Mouse (Mus musculus): ENCODE measurements around the gene Map3k4.
"Not testable (repeated sequence)": the region's sequence is repeated elsewhere in the genome, so short reads cannot be mapped to it uniquely, and the experiment has no call there.

The Map3k4 gene

DNA sequence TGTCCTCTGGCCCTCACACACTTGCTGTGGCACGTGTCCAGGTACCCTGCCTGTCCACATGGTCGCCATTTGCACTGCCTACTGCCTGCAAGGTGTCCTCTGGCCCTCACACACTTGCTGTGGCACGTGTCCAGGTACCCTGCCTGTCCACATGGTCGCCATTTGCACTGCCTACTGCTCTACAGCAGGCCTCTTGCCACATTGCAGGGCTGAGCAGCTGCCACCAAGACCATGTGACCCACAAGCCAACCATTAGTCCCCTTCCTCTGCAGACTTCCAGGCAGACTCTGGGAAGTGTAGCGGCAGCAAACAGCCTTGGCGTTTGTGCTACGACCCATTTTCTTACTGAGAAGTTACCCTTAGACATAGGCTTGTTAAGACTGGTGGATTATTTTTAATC, 94.0 kb downstream of the Map3k4 start:
- not testable (repeated sequence) for DNase-seq (ENCODE audit: low read depth, low spot score)

DNA sequence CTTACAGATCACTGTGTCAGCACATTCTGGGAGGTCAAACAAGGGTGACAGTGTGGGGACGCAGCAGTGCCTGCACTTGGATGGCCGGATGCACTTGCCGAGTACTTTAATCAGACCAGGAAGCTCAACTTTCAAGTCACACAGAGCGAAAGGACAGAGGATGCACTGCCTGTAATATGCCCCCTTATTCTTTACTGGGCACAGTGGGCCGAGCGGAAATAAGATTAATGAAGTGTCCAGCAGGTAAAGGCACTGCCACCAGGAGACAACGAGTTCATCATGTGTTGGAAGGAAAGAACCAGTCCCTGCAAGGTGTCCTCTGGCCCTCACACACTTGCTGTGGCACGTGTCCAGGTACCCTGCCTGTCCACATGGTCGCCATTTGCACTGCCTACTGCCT, 94.5 kb downstream of the Map3k4 start:
- no peak for DNase-seq (ENCODE audit: low read depth, low spot score)

DNA sequence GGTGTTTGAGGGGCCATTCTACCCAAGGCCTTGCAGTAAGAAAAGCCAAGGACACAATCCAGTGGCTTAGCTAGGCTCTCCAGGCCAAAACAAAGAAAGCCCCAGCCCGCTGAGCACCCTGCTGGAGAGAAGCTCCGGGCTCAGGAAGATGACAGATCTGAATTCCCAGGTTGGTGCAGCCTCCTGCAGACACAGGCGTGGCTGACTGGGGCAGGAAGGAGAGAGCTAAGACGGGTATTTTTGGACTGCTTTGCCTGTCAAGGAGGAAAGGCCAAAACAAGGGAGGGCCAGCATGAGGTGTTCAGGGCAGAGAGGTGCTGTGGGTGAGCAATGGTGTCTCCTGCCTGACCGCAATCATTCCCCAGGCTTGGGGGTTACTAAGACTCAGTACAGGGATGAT, 94.9 kb downstream of the Map3k4 start:
- no peak for DNase-seq (ENCODE audit: low read depth, low spot score)

DNA sequence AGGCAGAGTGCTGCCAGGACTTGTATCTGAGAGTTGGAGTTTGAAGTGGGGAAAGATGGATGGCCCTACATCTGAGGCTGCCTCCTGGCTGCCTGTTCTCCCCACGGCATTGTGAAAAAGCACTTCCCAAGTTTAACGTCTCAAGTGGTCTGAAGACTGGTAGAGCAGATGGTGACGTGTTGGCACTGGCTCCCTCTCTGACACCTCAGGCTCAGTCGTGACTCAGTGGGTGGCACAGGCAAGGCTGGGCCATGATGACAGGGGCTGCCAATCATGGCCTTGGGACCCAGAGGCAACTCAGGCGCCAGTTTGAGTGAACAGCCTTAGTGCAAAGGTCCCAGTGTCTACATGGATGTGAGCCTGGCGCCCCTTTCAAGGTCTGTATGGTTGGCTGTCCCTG, 96.7 kb downstream of the Map3k4 start:
- no peak for DNase-seq (ENCODE audit: low read depth, low spot score)

DNA sequence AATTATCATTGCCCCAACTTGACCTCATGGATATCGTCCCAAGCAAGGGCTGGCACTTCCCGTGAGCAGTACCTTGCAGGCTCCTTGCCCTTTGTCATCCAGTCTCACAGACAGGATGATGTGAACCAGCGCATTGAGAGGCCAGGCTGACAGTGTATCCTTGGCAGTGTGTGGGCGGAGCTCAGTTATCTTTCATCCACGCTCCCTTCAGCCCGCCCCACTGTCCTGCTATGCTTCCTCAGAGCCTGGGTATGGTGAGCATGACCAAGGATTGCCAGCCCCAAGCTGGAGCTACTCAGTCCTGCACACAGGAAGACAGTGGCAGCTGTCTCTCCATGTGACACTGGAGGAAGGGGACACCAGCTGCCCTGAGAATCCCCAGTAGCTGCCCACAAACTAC, 102.4 kb downstream of the Map3k4 start:
- no peak for DNase-seq (ENCODE audit: low read depth, low spot score)

DNA sequence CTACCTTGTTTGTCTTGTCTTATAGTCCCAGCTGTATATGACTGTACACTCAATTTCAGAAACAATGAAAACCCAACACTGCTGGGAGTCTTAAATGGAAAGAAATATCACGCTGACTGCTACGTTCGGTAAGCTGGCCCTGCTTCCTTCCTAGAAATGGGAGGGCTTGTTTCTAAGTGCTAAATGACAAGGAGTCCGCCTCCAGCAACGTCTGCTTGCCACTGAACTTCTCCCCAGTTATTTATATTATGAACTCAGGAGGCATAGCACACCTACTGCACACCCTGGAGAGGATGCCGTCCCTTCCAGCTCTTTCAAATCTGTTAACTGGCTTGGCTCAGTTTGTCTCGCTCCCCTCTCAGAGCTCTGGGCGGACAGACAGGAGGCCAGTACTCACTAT, 105.2 kb downstream of the Map3k4 start:
- no peak for DNase-seq (ENCODE audit: low read depth, low spot score)

DNA sequence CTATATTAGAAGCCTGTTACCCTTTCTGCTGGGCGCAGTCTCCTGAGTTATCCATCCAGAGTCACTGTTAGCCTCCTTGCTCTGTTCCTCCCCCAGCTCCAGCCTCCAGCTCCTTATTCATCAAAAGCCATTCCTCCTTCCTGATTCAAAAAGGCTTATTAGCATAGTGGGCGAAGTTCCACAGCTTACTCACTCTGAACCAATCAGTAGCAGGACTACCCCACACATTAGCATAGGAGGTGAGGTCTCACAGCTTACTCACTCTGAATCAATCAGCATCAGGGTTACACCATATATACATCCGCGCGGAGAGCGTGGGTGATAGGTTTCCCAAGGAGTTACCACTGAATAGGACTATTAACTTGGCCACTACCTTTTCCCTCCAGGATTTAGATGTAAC, 106.3 kb downstream of the Map3k4 start:
- peak; percentile 90 for DNase-seq (ENCODE audit: low read depth, low spot score)

DNA sequence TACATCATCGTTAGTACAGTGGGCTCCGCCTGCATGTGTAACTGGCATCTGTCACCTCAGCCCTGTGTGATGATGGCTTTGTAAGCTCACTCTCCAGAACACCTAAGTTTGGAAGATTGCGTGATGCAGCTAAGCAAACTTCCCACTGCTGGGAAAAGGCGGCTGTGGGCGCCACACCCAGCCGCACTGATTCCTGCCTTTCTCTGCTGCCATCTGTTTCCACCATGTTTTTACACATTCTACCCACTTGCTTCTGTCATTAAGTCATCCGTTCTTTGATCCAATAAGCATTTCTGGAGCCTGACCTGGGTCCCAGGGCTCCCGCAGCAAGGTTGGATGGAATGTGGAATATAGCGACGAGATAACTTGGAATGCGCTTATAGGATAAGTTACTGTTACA, 106.7 kb downstream of the Map3k4 start:
- no peak for DNase-seq (ENCODE audit: low read depth, low spot score)

DNA sequence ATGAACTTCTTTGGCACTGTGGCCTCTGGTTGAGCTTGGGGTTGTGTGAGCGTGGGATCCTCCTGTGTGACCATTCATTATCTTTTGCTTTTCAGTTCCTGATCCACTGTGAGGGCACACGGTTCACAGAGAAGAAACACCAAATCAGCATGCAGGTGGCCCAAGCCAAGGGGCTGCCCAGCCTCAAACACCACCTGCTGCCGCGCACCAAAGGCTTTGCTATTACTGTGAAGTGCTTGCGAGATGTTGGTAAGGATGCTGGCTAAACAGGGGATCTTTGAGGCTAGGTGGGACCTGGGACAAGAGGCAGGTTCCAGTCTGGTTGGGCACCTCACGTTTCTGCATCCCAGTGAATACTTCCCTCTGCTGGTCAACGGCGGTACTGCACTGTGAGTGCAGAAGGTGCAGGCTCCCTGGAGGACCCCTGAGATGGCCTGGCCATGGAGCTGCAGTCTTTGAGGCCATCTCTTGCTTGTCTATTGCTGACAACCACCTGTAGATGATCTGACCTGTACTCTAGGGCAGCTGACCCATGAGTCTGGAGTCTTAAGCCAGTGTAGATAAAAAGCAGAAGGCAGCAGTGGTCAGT, 108.0 kb downstream of the Map3k4 start:
- peak; percentile 79 for DNase-seq (ENCODE audit: low read depth, low spot score)

DNA sequence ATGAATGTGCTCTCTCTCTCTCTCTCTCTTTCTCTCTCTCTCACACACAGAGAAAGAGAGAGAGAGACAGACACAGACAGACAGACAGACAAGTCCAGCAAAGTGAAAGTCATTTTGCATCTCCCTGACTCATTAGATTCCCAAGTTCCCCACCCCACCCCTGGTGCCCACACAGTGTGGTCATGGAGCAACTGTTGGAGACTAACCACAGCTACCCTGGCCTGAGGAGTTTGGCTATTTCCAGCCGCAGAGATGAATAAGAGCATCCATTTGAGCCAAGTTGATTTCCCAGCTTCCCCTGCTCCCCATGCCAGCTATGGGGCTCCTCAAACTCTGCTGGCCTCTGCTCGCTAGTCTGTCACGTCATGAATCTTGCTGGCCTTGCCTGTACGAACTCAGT, 109.1 kb downstream of the Map3k4 start:
- DNase-seq (ENCODE audit: low read depth, low spot score) = no peak

DNA sequence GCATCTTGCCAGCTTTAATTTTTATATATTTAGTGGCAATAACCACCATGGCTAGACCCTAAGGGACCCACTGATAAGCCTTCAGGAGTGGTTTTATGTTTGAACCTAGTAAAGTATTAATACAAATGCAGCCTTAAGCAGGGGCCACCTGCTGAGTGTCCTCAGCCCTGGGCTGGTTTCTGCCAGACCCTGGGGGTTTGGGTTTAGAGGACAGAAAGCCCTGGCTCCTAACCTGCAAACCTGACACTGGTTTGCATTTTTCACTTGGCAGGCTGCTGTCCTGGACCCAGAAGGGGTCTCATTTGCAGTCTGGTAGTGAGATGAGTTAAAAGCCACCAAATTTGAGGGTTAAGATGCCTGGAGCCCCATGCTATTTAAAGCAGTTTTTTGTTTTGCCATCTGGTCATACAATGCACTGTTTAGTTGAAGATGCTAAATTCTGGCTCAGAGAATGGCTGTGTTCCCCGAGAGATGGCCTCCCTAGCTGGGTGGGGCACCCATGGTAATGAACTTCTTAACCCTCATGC, 111.5 kb downstream of the Map3k4 start:
- DNase-seq (ENCODE audit: low read depth, low spot score) = no peak

DNA sequence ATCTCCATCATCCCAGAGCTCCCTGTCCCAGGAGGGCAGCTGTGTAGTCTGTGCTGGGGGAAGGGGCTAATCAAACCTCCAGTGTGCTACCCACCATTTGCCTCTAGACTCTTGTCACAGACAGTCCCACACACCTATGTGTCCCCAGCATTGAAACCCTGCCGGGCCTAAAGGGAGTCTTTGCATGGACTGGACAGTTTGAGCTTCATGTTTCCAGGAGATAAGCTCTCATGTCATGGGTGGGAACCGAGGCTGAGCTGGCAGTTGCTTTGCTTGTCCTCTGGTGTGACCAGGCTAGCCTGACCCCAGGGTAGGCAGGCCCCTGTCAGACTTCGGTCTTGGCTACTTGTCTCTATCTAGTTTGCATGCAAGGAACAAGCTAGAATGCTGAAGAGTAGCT, 112.3 kb downstream of the Map3k4 start:
- no peak for DNase-seq (ENCODE audit: low read depth, low spot score)

DNA sequence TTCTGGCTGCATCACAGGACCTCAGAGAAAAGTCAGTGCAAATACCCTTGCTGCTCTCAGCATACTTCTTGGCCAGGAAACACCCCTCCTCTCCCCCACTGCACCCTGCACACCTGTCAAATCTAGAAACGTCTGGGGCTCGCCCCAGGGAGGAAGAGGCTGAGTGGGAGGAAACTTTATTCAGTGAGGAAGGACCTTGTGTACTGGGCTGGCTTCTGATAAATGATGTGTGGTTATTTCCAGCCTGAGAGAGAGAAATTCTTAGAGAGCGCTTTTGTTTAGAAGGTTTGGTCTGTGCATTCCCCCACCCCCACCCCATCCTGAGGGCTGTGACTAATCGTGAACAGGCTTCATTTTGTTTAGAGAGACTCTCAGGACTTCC, 112.9 kb downstream of the Map3k4 start:
- peak; percentile 45 for DNase-seq (ENCODE audit: low read depth, low spot score)

DNA sequence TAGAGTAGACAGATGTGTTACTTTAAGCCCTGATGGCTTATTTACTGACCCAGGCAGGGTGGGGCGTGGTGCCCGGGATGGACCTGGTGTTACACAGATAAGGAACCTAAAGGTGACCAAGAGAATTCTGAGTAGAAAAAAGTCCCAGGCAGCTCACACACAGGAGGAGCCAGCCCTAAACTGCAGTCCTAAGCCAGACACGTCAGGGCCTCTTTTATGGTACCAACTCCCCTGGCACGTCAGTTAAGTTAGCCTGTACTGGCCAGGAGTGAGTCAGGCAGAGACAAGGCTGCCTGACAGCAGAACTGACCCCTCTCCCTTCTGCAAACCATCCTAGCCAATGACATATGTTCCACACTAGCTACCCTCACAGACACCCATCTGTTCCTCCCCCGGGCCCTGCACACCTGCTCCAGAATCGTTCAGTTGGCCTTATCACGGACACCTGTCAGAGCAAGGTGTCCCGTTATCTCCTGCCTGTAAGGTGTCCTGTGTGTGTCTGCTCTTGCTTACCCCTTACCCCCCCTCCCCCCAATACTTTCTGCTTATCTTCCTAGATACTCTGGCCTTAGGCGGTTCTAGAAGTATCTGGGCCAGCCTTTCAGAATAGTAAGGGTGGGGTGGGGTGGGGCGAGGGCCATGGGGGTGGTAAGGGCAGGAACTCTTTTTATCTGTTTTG, 113.4 kb downstream of the Map3k4 start:
- no peak for DNase-seq (ENCODE audit: low read depth, low spot score)

DNA sequence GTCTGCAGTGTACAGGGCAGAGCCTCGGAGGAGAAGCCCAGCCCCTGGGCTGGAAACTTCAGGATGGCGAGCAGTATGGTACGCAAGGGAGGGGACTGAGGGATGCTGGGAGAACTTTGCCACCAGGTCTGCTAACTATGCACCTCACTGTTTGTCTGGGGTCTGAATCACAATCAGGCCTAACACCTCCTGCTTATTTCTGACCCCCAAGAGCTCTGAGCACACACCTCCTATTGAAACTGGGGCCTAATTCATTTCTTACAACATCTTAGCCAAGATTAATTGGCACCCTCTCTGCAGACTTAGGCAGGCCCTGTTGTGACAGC, 113.9 kb downstream of the Map3k4 start:
- no peak for DNase-seq (ENCODE audit: low read depth, low spot score)

DNA sequence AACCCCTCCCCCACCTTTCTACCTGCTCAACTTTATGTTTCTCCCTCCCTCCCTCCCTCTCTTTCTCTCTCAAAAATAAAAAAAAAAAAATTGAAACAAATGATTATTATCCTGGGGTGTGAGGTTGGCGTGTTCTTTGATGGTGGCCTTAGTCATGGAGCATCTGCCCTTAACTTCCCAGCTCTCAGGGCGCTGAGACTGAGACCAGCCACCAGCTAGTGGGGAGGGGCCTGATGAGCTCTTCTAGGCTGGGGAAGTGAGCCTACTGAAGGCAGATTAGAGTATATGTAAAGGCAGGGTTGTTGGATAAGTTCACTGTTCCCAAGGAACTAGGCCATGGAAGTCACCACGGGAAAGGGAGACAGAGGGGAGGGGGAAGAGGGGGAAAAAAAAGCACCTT, 114.3 kb downstream of the Map3k4 start:
- peak; percentile 36 for DNase-seq (ENCODE audit: low read depth, low spot score)

DNA sequence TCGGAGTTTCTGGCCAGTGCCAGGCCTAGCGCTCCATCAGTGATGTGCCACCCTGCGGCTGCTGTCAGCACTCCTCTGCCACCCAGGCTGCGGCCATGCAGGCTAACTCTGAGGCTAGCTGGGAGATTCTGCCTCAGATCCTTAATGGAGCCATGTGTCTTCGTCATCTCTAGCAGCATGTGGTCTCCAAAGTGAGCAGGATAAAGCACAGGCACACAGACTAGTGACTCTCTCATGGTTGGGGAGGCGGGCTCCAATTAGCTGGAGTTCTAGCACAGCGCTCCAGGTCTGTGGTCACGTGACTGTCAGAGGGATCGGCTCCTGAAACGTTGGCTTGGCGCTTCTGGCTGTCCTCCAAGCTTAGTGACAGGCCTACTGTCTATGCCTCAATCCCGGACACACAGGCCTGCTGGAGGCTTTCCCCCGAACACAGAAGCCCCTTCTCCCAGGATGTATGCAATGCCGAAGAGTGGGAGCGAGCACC, 115.1 kb downstream of the Map3k4 start:
- peak; percentile 68 for DNase-seq (ENCODE audit: low read depth, low spot score)

DNA sequence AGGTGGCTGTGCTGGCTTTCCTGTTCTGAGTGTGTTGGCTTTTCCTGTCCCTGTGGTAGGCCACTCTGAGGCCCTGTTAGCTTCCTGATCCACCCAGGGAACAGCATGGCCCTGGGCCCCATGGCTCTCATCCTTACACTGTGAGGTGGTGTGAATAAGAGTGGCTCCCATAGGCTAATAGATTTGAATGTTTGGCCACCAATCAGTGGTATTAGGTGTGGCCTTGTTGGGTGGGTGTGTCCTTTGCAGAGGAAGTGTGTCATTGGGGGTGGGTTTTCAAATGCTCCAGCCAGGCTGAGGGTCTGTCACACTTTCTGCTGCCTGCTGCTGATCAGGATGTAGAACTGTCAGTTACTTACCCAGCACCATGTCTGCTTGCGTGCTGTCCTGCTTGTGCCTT, 117.5 kb downstream of the Map3k4 start:
- peak; percentile 69 for DNase-seq (ENCODE audit: low read depth, low spot score)

DNA sequence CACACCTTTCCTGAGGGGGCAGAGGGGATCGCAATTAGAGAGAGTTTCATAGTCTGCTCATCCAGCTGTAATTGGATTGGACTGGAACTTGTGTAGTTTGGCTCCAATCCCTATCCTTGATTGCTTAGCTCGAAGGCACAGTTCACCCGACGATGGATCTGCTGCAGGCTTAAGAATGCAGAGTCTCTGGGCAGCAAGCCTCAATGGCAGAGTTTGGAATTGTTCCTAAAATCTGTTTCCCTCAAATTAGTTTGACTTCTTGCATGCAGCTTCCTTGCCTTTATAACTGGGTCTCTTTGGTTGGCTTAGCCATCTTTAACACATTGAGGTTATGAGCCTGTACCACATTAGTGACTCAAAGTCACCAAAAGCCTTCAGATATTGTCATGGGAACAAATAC, 118.7 kb downstream of the Map3k4 start:
- DNase-seq (ENCODE audit: low read depth, low spot score) = no peak

DNA sequence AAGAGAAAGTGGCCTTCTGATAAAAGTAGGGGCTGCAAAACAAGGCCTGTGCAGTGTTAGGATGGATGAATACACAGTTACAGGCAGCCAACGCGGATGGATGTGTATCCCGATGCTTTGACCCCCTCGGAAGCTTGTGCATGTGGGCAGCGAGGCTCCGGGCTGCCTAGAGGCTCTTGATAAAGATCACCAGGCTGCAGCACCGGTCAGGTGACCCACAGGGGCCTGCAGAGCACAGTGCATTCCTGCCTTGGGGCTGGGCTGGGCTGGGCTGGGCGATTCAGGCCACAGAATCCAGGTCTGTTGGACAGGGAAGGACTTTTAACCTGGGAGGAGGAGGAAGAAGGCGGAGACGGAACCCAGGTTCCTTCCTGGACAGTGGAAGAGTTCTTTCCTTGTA, 123.0 kb downstream of the Map3k4 start:
- peak; percentile 79 for DNase-seq (ENCODE audit: low read depth, low spot score)

DNA sequence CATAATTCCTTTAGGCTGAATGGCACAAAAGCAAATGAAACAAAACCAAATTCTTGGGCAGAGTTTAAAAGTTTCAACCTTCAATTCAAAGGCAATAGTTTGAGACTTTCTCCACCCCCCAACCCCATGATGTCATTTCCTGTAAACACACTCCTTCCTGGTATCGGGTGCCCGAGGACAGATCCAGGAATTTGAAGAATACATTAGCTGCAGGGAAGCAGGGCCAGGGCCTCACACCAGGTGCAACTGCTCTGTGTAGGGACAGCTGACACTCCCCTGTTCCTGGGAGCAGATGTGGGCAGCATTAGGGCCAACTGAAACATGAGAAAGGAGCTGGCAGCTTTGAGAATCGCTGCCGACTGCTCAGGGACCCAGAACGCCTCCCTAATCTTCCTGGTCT, 123.5 kb downstream of the Map3k4 start:
- DNase-seq (ENCODE audit: low read depth, low spot score) = peak; percentile 90

DNA sequence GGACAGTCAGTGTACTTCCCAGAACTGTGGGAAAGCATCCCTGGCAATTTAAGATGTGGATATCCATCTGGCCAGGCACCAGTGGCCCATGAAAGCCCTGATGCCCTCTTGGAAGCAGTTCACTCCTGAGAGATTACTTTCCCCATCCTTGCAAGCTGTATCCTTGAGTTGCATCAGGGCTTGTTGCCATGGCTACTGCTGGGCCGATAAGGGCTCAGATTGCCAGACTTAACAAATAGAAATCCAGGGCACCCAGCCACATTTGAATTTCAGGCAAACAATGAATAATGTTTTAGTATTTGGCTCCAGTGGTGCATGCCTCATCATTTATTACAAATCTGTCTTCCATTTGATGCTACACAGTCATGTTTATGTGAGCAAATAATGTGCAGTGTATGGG, 130.8 kb downstream of the Map3k4 start:
- DNase-seq (ENCODE audit: low read depth, low spot score) = no peak

DNA sequence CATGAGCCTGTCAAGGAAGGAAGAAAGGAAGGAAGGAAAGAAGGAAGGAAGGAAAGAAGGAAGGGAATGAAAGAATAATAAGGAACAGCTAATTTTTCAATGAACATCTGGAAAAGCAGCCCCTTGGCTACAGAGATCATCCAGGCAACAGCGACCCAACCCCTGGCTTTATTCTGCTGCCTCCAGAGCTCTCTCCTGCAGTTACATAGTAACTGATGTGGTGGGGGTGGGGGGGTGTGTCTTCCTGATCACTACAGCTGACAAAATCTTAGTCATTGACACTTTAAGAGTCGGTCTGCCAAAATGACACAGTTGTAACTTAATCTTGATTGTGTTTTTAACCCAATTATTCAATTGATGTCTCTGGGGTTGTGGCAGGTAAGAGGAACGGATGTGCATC, 132.3 kb downstream of the Map3k4 start:
- no peak for DNase-seq (ENCODE audit: low read depth, low spot score)

DNA sequence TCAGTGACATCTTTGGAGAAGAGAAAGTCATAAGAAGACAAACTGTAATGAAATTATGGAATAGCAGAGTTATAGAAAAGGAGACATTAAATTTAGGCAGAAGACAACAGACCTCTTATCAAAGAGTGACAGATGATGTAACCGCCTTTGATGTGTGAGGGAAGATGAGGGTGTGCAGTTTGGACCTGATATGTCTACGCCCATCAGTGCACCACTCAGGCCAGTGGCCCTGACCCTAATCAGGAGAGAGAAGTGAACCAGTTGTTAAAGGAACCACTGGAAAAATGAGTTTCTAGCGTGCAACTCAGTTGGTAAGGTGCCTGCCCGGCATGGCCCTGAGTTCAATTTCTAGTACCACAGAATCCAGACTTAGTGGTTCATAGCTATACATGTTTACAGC, 132.7 kb downstream of the Map3k4 start:
- no peak for DNase-seq (ENCODE audit: low read depth, low spot score)

All from R1 (cell line).